Mouse (Mus musculus) thymus, postnatal 25 days (tissue): Measurements from ENCODE around the gene Nkx1-2.

ENCODE experiments used
- DNase-seq: peaks from one replicate; pipeline ENCODE4 v3.0.0; 2022

The Nkx1-2 gene

GRCm38 (mm10) chr7:132599071-132599975 lies at the start of gene Nkx1-2:
Gene Nkx1-2, minus strand, starts transcription at chr7:132599637.
- DNase-seq = no peak

GRCm38 (mm10) chr7:132646514-132646913 lies 47.1 kb upstream of the Nkx1-2 start:
- no peak for DNase-seq

- DNase-seq = no peak
Observed at GRCm38 (mm10) chr7:132644605-132645279, 45.3 kb upstream of the Nkx1-2 start.

- no peak for DNase-seq
Observed at GRCm38 (mm10) chr7:132641606-132642005, 42.2 kb upstream of the Nkx1-2 start.

GRCm38 (mm10) chr7:132640946-132641345 lies 41.5 kb upstream of the Nkx1-2 start:
- no peak for DNase-seq

GRCm38 (mm10) chr7:132638446-132639087 lies 39.1 kb upstream of the Nkx1-2 start:
- DNase-seq = peak; percentile 32

GRCm38 (mm10) chr7:132637292-132637691 lies 37.9 kb upstream of the Nkx1-2 start:
- no peak for DNase-seq

GRCm38 (mm10) chr7:132631313-132631712 lies 31.9 kb upstream of the Nkx1-2 start:
- DNase-seq = no peak

- no peak for DNase-seq
Observed at GRCm38 (mm10) chr7:132627448-132627847, 28.0 kb upstream of the Nkx1-2 start.

GRCm38 (mm10) chr7:132626174-132626573 lies 26.7 kb upstream of the Nkx1-2 start:
- DNase-seq = no peak

- no peak for DNase-seq
Observed at GRCm38 (mm10) chr7:132624161-132624560, 24.7 kb upstream of the Nkx1-2 start.

GRCm38 (mm10) chr7:132619975-132620918 lies 20.8 kb upstream of the Nkx1-2 start:
- DNase-seq = no peak

GRCm38 (mm10) chr7:132619549-132619948 lies 20.1 kb upstream of the Nkx1-2 start:
- no peak for DNase-seq

GRCm38 (mm10) chr7:132617021-132617564 lies 17.7 kb upstream of the Nkx1-2 start:
- DNase-seq = no peak

- DNase-seq = no peak
Observed at GRCm38 (mm10) chr7:132616391-132616790, 17.0 kb upstream of the Nkx1-2 start.

- DNase-seq = no peak
Observed at GRCm38 (mm10) chr7:132615346-132615745, 15.9 kb upstream of the Nkx1-2 start.

- DNase-seq = no peak
Observed at GRCm38 (mm10) chr7:132611530-132611929, 12.1 kb upstream of the Nkx1-2 start.

GRCm38 (mm10) chr7:132610468-132611318 lies 11.3 kb upstream of the Nkx1-2 start, which contains the start of gene Lhpp:
Gene Lhpp, plus strand, starts transcription at chr7:132610638.
- DNase-seq = peak; percentile 73

GRCm38 (mm10) chr7:132608316-132609020 lies 9.0 kb upstream of the Nkx1-2 start:
- no peak for DNase-seq

- no peak for DNase-seq
Observed at GRCm38 (mm10) chr7:132605689-132606088, 6.3 kb upstream of the Nkx1-2 start.
